Mouse (Mus musculus) heart, adult 9 months (tissue): ENCODE measurements around the gene Pfpl.

Experiments
- DNase-seq, 2 experiments: peaks; one replicate each; pipeline ENCODE4 v3.0.0; 2022; ENCODE audit warnings: low spot score in 2 of 2

The Pfpl gene

DNA sequence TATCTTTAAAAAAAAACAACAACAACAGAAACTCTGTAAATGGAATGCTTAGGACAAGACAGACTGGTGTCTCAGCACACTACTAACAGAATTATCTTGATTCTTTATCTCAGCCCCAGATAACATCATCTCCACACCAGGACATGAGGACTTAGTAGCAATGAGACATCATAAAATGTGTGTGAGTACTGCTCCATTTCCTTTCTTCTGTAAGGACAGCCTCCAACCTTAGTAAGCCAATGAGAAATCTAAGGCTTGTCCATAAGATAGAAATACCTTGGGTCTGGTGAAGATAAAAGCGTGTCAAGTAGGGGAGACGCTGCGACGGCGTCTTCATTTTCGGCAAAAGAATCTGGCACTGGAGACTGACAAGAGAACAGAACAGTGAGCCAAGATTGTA is at the start of gene Pfpl:
TSS of gene Pfpl (plus strand) at position 301 of the 400 bp plus-strand sequence.
- no peak for DNase-seq

DNA sequence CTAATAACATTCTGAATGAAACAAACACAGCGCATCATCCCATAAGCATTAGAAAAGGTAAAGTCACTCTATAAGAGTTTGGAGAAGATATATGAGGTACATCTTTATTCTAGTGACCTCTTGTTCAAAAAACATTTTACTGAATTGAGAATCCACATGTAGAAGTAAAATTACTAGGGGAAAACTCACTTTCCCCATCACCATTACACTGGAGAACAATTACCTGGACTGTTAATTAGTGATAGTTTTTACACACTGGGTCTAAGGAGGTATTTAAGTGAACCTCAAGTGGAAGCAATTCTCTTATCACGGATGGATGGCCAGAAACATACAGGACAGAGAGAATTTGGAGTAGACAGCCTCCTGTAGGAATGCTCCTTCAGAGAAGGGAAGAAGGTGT is 40.7 kb upstream of the Pfpl start, which contains the start of gene Olfr1440:
TSS of gene Olfr1440 (plus strand) at position 301 of the 400 bp plus-strand sequence.
- no peak for DNase-seq

DNA sequence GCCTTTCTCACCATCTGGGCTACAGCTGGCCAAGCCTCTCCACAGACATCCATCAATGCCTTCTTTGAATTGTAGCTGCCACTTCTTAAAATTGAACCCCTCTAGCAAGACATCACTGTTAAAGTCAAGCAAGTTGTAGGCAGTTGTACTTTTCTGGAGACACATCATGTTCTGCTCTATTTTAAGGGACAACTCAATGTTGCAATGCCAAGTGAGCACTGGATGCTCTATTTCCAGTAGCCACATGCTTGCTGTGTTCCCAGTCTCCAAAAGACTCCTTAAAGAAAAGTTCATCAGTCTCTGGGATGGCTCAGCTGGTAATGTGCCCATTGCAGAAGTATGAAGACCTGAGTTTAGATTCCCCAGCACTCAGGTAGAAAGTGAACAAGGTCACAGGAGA is 14.0 kb upstream of the Pfpl start:
- no peak for DNase-seq

DNA sequence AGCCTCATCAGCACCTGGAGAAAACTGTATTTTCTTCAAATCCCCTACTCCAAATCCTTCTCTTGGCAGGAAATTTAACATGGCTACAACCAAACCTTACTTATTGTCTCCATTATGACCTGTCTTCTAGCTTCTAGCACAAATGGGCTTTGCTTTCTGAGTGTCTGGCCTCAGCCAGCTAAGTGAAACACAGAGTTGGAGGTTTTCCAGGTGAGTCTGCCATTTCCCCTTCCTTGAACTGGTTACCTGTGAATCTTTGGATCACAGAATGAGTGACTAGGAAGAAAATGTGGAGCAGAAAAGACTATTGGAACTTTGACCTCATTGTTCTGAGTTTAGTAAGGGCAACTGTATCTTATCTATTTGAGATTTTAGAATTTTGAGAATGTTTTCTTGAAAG is 10.3 kb upstream of the Pfpl start, which contains the start of gene Olfr1441:
TSS of gene Olfr1441 (plus strand) at position 73 of the 400 bp plus-strand sequence.
- DNase-seq: no peak

DNA sequence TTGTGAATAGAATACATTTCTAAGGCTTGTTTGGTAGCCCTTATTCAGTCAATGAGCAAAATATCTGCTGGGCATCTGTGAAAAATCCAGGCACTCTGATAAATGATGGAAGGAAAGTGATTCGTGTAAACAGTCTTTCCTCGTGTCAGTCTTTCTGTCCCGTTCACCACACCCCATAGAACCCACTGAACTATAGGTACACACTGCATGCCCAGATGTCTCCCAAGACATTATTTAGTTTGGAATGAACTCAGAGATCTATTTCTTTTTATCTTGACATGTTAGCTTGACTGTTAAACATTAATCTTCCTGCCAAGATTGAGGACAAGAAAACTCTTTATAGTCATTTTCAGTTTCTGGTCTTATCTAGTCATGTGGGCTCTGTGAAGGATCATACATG is 9.4 kb upstream of the Pfpl start:
- no peak for DNase-seq

DNA sequence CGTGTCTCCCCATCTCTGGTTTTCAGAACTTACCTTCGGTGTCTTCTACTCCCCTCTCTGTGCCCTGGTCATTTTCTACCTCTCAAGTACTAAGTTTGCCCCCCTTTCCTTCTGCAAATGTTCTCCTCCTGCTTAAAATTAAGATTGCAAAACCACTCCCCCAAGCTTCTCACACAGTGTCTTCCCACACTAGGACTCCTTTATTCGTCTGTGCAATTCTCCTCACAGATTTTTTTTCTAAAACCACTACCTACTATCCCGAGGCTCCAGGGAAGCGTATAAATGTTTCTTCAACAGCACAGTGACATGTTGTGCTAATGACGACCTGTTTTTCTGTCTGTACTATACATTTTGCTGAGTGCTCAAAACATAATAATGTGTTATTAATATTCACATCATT is 7.2 kb upstream of the Pfpl start:
- no peak for DNase-seq

DNA sequence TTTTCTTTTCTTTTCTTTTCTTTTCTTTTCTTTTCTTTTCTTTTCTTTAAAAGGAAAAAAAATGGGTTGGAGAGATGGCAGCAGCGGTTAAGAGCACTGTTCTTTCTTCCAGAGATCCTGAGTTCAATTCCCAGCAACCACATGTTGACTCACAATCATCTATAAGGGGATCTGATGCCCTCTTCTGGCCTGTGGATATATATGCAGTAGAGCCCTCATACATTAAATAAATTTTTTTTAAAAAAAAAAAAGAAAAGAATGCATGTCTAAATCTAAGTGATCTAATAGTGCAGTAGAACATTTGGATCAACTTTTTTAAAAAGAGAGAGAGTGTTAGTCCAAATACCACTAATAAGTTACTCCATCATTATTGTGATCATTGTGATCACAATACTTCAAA is 6.0 kb upstream of the Pfpl start:
- DNase-seq: no peak

DNA sequence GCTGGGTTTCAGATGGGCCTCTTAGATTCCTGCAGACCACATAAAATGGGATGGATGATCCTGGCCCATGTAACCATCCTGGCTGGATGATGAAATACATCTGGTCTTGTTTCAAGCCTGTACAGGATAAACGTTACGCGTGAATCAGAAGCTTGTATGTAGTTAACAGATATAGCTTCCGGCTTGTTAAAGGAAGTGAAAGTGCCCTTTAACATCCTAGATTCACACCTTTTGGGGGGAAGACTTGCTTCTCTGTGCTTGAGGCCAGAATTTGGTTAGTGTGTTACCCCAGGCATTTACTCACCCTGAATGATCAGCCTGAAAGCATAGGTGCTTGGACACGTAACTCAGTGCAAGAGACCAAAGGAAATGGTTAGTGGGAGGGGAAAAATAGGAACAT is 604 bp upstream of the Pfpl start:
- DNase-seq: no peak

DNA sequence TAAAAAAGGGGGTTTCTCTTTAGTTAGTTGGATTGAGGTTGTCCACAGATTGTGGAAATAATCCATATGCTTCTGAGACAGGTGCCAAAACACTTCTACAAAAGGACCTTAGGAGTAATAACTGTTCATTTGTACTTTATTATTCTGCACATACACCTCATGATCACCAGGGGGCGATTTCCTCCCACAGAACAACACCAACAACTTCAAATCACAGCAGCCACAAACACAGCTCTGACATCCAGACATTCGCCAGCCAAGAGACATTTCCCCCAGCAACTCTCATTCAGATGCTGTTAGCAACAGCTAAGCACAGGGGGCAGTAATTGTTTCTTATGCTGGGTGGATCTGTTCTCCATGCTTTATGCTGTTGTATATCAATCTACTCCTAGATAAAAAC is 5.3 kb downstream of the Pfpl start:
- DNase-seq: peak; percentile 50 to 68

DNA sequence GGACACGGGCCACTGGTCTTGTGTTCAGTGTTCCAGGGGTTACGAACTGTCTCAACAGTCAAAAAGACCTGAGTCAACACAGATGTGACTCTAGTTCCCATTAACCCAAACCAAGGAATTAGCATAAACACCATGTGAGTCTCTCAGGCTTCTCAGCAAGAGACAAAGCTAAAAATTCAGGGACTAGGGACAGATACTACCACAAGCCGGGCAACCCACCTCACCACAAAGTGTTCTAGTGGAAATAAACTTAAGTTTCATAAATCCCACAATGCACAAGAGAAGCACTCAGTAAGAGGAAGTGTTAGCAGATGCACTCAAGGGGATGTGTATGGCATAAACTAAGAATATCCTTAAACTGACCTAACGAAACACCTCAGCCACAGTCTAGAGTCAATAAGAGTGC is 7.3 kb downstream of the Pfpl start:
- peak; percentile 6 to 45 for DNase-seq

DNA sequence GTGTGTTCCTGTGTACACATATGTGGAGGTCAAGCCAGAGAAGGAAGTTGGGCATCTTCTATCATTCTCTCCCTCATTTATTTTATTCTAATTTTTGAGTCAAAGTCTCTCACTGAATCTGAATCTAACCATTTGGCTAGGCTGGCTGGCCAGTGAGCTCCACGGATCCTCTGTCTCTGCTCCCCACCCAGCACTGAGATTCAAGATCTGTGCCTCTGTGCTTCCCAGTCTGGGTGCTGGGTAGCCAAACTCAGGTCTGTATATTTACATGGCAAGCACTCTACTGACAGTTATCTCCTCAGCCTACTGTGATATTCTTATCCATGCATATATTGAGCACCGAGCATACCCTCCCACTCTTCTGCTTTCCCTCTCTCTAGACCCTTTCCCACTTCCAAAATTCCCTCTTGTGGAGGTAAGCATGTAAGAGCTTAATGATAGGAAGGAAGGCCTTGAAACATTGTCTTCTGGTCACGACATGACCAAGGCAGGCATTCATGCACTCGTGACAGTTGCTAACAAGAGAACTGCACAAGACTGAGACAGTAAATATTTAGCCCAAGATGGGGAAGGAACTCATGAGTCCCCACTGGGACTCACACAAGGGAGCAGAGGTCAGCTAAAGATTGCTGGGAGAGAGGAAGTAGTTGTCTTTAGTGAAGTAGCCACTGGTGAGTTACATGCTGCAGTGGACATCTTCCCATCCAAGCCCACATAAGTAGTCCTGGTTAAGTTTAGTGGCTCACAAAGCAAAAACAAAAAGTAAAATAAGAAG is 8.2 kb downstream of the Pfpl start:
- peak; percentile 17 to 48 for DNase-seq

DNA sequence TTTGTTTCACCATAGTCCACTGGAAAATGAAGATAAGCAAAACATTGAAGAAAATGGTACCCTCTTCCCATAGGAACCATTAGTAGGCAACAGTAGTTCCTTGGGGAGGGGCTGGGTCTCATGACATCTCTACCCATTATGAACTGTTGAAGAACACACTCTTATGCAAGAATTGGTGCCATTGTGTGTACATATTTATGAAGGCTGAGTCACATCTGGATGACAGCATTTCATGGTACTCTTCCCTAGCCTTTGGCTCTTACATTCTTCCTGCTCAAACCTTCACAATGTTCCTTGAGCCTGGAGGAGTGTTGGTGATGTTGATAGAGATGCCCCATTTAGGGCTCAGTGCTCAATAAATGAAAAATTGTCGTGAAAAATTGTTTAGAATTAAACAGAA is 11.9 kb downstream of the Pfpl start:
- DNase-seq: no peak

DNA sequence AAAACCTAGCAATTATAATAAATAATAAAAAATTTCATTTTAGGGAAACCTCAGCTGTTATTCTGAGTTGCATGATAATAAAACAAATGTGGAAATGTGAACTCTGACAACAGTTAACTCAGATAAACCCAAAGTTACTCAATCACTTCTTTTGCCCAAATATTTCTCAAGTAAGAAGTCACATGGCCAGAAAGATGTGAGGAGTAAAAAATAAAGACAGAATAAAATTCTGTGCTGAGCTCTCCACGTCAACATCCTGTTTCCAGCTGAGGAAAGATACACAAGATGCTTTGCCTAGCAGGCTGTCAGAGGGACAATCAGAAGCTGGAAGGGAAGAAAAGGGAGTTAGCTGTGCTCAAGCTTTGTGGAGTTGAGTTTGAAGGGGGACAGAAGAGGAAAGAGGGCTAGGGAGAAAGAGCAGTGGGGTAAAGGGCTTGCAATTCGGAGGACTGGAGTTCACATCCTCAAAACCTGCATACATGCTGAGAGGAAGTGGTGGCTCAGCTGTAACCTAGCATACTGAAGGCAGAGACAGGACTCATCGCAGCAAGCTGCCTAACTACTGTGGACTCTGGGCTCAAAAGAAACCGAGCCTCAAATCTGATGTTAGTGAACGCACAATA is 12.5 kb downstream of the Pfpl start:
- peak; percentile 45 to 58 for DNase-seq

DNA sequence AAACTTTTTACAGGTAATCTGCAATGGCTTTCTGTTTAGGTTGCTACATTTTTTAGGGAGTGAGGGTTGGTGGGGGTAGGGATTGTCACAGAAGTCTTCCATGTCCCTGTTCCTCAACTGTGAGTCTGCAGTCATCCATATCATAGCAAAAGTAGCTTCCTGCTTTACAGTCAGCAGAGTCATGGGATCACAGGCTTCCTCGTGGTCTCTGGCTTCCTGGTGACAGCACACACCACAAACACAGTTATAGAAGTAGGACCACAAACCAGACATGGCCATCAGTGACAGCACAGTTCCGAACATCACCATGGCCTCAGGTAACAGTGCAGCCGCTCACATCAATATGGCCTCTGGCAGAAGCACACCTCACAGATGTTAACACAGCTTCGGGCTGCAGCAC is 14.9 kb downstream of the Pfpl start:
- DNase-seq: peak in 1 of 2 experiments; percentile 14

DNA sequence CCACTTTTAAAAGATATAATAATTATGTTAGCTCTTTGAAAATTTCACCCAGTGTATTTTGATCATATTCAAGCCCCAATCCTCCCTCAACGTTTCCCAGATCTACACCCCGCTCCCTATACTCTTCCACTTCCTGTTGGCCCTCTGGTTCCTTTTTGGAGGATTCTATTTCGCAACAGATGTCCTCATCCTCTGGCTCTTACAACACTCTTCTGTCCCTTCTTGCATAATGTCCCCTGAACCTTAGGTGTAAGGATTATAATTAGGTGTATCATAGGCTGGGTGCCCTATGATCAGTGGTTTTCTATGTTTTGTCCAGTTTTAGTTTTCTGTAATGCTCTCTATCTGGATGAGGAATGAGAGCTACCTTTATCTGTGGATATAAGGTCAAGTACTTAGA is 17.3 kb downstream of the Pfpl start:
- peak in 1 of 2 experiments; percentile 41 for DNase-seq

DNA sequence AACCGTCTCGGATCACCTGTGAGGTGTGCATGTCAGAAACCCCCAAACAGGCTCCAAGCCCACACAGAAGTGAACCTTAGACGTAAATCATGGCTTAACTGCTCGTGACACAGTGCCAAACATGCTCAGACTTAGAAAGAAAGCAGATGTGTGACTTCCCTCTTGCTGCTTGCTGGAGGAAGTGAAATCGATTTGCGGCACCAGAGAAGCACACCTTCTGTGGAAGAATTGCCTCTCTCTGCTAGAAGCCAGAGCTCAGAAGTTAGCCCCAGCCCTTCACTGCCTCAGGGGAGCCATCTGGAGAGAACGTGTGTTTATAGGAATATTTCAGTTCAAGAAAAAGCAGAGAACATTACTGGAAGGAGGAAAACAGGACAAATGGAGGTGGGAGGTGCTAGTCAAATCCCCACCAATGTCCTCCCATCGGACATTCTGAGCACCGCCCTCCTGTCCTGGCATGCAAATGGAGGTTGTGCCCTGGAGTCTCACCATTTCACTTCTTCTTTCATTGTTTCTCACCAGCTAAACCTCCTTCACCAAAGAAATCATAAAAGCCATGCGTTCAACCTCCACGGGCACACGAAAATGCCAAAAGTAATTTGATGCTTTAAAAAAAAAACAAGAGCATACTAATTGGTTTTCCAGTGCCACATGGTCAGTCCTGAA is 29.8 kb downstream of the Pfpl start:
- DNase-seq: no peak

DNA sequence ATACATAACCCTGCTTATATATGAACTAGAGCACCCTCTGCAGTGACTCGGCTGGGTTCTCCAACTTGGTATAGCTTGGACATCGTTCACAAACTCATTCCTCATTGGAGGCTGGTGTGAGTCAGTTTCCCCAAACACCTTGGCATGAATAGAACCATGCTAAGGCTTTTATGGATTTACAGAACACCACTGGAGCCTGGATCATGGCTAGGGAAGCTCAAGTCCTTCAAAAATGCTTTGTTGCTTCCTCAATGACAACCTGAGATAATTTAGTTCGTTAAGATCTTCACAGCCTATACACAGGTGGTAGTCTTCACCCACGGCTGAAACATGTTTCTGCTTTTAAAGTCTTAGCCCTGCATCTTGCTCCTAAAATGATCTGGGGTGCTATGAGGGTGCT is 31.8 kb downstream of the Pfpl start:
- DNase-seq: no peak

DNA sequence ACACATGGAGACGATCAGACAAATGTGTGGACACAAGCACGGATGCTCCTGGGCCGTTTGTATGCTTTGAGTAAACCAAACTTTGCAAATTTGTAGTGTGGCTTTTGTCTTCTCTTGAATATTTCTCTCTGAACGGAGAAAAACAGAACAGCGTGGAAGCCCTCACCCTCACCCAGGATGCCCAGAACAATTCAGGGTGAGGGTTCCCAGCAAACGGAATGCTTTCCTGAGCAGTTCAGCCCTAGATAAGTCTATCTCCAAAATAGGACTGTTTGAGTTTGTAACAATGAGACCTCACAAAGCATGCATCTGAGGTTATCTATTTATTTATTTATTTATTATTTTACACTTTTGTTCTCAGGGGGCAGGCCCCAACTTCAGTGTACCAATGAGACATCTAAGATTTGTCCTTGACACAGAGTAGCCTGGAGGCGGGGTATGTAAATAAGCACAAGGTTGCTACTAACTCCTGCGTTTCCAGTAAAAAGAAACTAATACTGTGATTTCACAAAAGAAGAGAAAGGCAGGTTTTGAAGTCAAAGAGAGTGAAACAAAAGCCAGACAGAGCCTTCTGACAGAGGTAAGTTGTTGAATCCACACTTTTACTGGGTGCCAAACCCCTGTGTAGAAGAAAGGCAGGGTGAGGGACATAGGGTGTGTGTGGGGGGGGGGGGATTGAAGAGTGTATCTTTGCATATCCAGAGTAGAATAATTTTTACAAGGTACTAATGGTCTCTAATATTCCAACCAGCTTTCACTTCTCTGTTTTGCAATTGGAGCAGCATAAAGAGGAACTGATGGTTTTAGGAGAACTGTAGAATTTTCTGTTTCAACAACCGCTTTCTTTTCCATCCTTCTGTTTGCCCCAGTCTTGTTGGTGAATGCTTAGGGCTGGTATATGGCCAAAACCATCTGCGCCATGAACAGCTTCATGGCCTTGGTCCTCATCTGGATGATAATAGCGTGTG is 32.9 kb downstream of the Pfpl start, which contains the start of gene Mpeg1:
TSS of gene Mpeg1 (plus strand) at position 498 of the 968 bp plus-strand sequence.
- no peak for DNase-seq

DNA sequence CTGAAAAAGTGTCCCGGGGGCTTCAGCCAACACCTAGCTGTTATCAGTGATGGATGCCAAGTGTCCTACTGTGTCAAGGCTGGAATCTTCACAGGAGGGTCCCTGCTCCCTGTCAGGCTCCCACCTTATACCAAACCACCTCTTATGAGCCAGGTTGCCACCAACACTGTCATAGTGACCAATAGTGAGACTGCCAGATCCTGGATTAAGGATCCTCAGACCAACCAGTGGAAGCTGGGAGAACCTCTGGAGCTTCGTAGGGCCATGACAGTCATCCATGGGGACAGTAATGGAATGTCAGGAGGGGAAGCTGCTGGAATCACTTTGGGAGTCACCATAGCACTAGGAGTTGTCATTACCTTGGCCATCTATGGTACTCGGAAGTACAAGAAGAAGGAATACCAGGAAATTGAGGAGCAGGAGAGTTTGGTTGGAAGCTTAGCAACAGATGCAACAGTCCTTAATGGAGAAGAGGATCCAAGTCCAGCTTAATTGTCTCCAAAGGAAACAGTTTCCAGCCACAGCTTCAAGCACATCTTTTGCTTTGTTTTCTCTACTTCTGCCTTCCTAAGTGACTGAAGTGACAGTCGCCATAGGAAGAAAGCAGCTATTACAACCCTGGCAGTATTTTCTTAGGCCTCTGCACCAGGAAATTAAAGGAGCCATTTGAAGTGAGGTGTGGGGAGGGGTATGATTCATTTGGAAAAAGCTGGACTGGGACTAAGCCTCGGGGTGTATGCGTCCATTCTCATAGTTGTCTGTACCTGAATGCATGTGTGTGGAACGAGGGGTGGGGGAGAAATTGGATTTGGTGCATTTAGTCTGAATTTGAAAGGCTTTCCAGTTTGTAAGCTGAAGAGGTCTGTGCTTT is 35.4 kb downstream of the Pfpl start:
- no peak for DNase-seq

DNA sequence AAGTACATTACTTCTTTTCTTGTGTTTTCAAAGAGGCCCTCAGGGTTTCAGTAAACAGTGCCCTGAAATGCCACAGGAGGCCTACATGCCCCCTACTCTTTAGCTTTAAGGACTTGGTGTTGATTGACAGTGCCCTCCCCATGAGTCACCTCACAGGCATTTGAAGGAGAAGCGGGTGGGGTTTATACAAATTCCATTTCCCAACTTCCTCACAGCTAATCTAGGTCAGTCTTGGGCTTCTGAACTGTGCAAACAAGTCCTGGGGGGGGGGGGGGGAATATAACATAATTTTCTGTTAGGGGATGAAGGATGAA is 36.0 kb downstream of the Pfpl start:
- no peak for DNase-seq

DNA sequence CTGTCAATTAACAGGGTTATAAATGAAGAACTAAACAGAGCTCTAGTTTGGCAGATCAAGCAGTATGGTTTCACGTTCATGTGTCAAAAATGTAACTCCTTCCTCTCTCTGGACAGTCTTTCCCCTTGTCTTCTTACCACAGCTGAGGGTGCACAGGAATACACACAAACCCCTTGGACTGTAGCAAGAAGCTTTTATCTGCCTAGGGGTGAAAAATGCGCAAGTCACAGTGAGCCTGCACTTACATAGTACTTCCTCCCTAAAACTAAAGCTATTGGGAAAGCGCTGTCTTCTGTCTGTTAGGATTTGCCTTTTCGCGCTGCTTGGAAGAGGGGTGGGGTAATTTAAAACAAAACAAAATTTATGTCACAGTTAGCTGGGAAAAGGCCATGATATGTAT is 36.4 kb downstream of the Pfpl start:
- no peak for DNase-seq
